Mouse (Mus musculus): ENCODE measurements around the gene Slc1a1. TPM values are rescaled to one million over a fixed set of nuclear protein-coding genes. Genes with fewer than 3 reads are reported as not detected.

Gene Slc1a1
- total RNA-seq (2022) = 1 to 10 TPM; 2.3 to 2.9 (median 2.6) TPM

DNA sequence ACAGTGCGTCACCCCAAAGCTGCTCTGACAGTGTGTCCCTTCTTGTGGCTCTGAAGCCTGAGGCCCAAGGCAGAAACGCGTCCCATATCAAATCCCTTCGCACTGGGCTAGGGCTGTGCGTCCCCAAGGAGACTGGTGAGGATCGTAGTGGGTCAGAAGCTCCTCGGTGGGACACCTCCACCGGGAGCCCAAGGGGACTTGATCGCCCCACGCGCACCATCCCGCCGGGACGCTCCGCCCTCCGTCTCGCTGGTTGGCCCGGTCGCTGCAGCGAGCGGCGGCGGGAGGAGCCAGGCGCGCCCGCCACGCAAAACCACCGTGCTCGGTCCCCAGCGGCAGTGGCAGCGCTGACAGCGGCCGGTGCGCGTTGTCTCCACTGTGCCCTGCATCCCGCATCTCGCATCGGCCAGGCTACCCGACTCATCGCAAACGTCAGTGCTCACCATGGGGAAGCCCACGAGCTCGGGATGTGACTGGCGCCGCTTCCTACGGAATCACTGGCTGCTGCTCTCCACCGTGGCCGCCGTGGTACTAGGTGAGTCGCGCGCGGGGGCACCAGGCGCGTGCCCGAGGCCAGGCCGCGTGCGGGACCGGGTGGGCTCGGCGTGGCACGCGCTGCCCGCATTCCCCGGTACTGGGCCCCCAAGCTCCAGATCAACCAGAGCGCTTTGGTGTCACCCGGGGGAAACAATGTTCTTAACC is at the start of gene Slc1a1:
Slc1a1 (plus strand) TSS at position 252 of the 702 bp plus-strand sequence.
- no peak for DNase-seq (ENCODE audit: low spot score in 2 of 2)

DNA sequence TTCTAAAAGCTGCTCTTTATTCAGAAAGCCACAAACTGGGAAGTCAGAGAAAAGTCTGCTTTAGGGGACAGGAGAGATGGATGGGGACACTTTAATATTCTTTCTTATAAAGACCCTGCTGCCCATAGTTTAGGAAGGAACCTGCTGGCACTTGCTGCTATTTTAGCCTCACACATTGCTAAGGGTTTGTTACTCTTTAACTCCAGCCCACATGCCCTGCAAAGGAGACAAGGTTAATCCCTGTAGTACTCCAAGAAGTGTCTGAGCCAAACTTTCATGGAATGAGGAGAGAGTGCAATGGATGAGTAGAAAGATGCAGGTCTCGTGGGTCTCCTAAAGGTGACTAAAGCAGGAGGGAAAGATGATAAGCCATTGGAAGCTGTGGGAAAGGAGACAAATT is 44.7 kb upstream of the Slc1a1 start:
- DNase-seq (ENCODE audit: low spot score in 2 of 2) = no peak

DNA sequence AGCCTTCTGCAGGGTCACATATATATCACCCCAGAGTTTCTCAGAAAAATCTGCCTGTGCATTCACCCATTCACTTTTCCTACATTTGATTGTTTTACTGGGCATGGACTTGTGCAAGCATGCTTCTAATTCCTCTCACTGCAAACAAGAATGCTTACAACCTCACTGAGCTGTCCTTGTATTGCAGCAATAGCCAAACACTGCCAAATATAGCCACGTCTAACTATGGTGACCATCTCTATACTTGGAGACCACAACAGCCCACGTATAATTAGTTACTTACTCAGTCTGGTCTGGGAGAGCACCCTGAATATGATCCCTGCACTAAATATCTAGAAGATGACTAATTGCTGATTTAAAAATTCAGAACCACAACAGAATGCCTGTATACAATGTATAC is 41.5 kb upstream of the Slc1a1 start:
- DNase-seq (ENCODE audit: low spot score in 2 of 2) = no peak

DNA sequence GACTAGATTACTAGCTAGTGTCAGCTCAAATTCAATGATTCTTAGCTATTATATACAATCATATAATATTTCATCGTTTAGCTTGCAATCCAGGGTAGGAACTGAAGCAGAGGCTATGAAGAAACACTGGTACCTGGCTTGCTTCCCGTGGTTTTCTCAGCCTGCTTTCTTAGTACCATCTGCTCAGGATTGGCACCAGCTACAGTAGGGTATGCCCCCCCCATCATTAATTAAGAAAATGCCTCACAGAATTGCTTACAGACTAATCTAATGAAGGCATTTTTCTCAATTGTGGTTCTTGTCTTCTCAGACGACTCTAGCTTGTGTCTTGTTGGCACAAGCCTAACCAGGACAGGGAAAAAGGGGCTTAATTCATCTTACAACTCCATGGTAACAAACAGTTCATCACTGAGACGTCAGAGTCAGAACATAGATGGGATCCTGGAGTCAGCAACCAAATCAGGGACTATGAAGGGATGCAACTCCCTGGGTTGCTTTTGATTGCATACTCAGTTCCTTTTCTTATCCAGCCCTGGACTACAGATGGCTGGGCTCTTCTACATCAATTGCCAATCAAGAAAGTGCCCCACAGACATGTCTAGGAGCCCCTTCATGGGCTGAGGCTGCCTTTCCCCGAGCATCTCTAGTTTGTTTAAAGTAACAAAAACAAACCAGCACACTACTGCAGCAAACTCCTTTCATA is 38.6 kb upstream of the Slc1a1 start:
- DNase-seq (ENCODE audit: low spot score in 2 of 2) = no peak

DNA sequence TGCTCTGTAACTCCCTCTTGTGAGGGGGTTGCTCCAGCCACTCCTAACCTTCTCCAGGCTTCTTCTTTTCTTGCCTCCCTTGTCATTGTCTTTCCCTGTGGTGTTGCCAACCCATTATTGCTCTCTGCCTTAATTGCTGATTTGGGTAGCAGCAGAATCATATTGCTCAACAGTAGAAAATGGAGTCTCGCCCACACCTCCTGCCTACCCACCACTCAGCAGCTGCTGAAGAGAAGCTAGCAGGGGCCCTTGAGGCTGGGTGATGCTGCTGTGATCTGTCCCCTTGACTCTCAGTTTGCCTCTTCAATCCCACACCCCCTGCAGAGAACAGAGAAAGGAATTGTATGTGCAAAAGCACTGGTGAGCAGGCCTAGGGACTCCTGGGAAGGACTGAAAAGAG is 37.9 kb upstream of the Slc1a1 start:
- DNase-seq (ENCODE audit: low spot score in 2 of 2) = no peak

DNA sequence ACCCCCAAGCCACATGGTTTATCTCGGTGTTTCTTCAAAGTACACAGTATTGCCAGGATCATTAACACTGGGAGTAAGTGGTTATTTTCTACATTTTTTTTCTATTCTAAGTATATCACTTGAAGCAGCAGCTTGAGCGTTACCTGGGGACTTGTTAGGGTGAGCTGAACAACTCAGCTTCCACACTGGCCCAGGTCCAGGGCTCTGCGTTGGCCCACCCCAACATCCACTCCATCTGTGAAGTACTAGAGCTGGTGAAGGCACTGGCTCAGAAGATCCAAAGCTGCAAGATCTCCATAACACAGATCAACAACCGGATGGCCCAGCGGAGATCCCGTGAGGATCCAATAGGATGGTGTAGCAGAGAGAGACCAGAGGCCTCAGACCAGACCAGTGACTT is 37.2 kb upstream of the Slc1a1 start:
- DNase-seq (ENCODE audit: low spot score in 2 of 2) = no peak

DNA sequence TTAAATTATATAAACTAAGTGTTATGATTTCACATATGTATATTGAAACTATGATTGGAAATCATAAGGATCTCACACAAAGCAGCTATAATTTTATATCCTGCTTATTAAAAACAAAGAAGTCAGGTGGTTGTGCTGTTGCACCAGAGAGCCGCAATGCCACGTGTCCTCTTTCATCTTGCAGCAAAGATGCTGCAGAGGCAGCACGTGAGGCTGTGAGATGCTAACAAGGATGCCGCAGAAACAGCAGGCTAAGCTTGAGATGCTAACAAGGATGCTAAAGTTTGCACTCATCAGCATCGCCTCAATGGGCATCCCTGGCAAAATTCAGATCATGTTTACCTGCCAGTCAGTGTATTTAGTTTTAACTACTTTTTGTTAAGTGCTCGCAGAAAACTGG is 34.4 kb upstream of the Slc1a1 start:
- DNase-seq (ENCODE audit: low spot score in 2 of 2) = no peak

DNA sequence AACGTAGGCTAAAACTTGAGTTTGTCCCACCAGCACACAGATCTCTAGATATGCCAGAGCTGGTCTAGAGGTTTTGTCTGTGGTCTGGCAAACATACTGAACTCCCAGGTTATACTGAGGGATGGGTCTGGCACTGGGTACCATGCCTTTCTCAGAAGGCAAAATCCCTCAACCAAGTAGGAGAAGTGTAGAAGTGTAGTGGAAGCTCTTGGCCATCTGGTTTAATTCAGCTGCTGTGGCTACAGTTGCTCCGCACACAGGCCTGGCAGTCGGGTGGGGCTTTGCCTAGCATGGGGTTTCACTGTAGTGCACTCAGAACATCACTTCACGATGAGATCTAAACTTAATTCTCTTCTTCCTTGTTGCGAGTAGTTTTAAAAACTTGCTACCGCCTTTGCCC is 28.6 kb upstream of the Slc1a1 start:
- no peak for DNase-seq (ENCODE audit: low spot score in 2 of 2)

DNA sequence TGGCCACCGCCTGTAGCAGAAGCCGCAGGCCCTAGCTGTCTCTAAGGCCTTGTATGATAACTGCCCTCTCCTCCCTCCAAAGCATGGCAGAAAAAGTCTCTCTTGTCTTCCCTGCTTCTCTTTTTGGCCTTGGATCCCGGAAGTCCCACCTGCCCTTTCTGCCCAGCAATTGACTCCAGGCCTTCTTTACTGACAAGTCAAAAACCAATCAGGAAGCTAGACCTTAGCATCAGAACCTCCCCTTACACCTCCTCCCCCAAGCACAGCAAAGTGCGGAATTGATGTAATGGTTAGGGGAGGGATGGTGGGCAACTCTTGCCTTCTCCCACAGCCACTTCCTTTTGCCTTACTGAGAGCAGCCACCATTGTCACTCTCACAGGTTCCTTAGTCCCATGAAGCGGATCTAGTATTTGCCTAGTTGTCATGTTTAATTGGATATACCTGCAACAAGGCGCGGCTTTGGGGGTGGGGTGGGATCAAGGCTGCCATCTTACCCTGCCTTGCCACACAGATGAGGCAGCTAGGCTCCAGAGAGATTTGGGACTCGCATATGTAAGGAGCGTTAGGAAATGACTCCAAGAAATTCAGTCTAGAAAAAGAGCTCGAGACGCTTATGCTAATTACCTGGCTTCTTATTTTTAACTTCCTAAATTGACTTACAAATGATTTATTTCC is 27.9 kb upstream of the Slc1a1 start:
- DNase-seq (ENCODE audit: low spot score in 2 of 2) = no peak

DNA sequence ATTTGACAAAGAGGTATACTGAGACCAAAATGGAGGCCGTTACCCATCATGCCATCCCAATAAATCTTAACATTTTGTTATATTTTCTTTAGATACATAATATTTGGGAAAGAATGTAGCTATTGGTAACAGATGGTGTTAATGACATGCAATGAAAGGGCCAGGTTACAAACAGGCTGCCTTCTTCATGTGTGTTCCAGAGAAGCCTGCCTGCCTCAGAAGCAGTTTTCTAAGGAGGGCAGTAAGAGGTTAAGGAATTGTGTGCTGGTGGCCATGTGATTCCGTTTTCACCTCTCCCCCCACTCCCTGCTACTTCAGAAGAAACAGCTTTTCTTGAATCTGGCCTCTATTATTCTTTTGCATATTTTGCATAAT is 27.4 kb upstream of the Slc1a1 start:
- DNase-seq (ENCODE audit: low spot score in 2 of 2) = no peak

DNA sequence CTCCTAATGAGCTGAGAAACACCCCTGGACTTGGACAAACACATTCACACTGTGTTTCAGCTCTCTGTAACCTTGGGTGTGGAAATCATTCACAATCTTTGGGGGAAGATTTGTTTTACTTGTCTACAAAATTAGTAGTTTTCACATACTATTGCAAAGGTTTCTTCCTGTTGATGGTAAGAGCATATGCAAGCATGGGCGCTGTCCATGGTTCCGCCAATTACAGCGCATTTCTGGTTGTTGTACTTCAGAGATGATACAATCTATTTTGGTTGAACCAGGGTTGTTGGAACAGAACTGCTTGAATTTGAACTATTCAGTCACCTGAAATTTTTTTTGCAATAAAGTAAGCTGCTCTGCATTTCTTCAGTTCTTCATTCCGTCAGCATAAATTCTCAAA is 16.6 kb upstream of the Slc1a1 start:
- DNase-seq (ENCODE audit: low spot score in 2 of 2) = no peak

DNA sequence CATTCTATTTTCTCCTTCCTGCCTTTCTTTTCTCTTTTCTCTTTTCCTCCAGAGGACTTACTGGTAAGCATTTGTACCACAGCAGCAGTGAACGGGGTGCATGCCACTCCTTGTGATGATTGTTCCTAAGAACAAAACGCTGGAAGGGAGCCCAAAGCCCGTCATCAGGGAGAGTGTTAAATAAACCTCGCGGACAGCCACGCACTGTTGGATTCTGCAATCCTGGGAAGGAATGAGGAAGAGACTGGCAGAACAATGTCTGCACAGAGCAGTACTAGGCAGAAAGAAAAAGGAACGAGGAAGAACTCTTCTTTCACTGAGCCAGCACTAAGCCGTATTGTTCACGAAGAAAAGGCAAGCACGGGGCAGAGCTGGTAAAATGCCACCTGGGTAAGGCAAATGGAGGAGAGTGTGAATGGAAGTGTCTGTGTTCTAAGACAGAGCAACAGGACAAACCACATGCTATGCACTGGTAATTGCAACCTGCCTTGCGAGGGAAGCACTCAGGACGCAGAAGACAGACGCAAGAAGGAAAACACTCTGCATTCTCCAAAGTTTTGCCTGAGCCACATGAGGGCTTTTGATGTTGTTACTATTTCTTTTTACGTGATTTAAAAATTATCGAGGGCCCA is 7.0 kb upstream of the Slc1a1 start:
- DNase-seq (ENCODE audit: low spot score in 2 of 2) = no peak

DNA sequence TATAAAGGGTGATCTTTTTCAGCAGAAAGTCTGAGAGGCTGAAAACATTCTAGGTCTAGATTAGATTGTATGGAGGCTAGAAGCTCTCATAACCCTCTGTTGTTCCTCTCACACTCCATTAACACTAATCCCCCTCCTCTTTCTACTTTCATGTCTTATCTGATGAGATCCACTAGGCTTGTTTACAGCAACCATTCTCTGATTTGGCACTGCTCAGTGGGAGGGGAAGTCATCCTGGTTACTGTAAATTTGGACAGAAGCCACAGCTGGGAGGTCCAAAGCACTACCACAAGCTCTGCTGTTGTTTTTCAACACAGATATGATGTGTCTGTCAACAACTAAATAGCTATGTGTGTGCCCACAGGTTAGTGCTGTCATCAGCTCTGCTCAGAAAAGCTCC is 3.5 kb upstream of the Slc1a1 start:
- no peak for DNase-seq (ENCODE audit: low spot score in 2 of 2)

DNA sequence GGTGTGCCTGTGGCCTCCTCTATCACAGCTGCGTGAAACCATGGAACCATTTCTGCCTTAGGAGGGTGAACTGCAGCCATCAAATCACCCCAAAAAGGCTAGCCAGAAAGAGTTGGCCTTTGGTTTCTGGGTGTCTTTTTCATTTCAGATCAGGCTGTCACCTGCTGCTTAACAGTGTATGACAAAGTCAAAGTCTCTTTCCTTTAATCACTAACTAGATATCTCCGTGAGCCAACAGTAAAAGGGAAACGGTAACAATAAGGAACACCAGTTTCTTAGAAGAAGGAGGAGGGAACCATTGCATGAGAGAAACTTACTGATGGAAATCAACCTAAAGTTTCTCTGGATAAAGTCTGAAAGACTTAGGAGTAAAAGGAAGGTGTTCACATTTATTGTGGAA is 2.2 kb upstream of the Slc1a1 start:
- DNase-seq (ENCODE audit: low spot score in 2 of 2) = no peak

DNA sequence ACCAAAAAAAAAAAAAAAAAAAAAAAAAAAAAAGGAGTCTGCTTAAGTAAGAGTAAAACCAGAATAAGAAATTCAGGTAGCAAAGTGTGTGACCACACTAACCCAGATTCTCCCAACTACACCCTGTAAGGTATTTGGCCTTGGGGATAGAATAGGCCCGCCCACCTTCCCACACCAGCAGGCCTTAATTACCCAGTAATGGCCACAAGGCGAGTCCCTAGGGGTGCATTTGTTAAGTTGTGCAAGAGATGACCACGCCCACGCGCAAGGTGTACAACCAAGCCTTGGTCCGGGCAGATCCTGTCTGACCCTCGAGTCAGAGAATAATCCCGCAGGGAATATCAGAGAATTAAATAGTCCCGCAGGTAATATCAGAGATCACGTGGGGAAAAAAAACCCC is 461 bp upstream of the Slc1a1 start:
- DNase-seq (ENCODE audit: low spot score in 2 of 2) = no peak

DNA sequence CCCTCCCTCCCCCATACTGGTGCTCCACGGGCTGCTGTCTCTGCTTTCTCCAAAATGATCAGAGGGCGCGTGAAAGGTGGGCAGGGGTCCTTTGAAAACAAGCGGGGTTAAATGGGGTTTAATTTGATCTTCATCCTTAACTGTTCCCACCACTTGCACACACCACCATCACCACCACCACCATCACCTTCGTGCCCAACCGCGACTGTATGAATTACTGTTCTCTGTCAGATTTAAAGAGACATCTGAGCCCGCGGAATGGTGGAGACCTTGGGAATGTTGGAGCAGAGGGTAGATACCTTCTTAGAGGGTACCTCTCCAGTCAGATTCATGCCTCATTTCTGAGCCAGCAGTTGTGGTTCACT is 633 bp downstream of the Slc1a1 start:
- no peak for DNase-seq (ENCODE audit: low spot score in 2 of 2)

DNA sequence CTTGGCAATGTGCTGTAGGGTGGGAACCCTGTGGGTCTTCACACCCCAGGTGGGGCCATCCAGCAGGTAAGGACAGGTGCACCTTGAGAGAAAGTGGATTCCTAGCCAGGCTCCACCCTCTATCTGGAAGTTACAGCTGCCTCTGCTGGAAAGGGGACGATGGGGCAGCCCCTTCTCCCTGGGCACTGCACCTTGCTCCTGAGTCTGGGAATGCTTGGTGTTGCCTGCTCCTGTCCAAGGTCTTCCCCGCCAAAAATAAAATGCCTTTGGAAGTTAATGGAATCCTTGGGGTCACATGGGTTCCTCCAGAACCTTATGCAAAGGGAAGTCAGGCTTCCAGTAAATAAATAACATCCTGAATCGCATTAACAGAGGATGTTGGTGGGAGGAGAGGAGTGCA is 1.3 kb downstream of the Slc1a1 start:
- DNase-seq (ENCODE audit: low spot score in 2 of 2) = no peak

DNA sequence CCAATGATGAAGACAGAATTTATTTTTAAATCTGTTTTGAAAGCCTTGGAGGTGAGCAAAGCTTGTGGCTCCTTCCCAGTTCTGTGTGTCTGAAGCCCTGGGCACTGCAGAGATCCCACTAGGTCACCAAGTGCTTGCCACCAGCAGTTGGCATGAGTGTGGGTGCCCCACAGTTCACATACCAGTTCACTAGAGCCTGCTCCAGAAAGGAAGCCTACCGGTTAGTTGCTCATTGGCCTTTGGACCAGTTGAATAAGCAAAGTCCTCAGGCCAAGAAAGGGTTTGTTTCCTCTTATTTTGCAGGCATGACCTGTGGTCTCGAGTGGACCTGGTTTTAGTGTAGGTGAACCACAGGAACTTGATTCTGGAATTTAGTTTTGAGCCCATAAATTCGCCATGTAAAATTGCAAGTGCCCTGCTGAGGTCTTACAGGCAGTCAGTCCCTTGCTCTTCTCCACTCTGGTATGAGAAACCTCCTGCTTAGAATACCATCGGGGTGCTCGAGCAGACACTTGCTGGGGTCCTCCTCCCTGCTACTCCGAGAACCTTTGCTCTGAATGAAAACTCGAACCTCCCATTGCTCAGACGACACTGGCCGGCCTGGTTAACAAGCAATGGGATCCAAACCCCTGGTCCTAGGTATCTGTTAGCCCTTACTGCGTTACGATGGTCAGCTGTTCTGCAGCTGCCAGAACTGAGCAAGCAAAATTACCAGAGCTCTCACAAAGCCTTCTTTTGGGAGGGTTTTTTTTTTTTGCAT is 2.0 kb downstream of the Slc1a1 start:
- no peak for DNase-seq (ENCODE audit: low spot score in 2 of 2)

DNA sequence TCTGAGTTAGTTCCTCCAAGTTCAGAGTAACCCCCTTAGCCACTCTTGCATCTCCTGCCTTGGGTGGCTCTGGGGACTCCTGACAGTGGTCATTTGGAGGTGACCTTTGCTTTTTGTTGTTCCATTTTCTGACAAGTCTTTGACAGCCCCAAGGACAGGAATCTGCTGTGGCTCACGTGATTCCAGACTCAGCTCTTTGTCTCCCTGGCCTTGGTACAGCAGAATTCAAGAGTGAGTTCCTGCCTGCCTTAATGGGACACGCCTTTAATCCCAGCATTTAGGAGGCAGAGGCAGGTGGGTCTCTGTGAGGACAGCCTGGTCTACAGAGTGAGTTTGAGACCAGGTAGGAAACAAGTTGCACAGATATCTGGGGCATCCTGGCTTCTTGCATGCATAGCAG is 3.9 kb downstream of the Slc1a1 start:
- DNase-seq (ENCODE audit: low spot score in 2 of 2) = no peak

DNA sequence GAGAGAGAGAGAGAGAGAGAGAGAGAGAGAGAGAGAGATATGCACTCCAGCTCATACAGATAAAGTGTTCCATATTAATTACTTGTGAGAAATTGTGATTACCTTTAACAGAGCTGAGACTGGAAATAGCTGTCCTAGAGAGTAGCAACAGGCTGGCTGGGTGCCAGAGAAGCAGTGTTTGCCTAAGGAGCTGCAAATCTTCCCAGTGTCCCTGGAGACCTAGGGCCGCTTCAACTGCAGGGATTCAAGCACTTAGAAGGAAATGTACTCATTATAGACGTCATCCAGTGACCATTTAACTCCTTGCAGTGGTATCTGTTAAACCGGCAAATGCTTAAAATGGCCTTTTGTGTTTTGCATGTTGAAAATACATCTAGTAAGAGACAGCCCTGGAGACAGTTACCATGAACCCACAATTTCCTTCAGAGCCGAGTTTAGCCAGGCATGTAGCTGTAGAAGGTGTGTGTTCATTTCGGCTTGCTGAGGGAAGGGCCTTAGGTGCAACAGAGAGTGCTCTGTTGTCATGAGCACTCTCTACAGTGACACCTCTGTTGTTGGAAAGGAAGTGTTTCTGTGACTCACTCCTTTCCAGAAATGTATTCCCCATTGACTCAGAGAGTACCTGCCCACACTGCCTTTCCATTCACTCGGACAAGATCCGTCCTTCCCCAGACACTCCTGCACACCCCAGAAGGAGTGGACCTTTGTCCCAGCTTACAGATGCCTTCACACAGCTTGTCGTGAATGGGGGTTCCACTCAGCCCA is 10.3 kb downstream of the Slc1a1 start:
- no peak for DNase-seq (ENCODE audit: low spot score in 2 of 2)

DNA sequence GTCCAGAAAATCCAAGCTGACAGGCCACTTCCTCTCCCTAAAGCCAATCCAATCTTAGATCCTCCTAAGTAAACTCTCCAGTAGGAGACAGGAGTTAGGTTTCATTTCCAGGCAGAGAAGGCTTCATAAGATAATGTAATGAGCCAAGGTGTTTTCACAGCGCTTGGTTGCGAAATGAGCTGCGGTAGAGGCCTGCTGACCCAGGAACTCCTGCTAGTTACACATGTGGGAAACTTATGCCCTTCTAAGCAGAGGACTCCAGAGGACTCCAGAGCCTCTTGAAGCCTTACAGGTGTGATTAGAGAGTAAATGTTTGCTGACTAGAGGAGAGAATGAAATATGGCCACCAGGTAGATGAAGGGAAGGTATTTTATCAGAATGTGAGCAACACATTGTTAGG is 15.7 kb downstream of the Slc1a1 start:
- no peak for DNase-seq (ENCODE audit: low spot score in 2 of 2)

Data from gastrocnemius, adult 8-10 months (tissue).